Mouse (Mus musculus): ENCODE results near the gene Ctnnbl1. TPM values are rescaled to one million over a fixed set of nuclear protein-coding genes. Genes with fewer than 3 reads are reported as not detected.

Ctnnbl1 gene
- polyA plus RNA-seq, 3 experiments from 2014 or later, result 45.7 to 73.0 (median 53.6) TPM

DNA sequence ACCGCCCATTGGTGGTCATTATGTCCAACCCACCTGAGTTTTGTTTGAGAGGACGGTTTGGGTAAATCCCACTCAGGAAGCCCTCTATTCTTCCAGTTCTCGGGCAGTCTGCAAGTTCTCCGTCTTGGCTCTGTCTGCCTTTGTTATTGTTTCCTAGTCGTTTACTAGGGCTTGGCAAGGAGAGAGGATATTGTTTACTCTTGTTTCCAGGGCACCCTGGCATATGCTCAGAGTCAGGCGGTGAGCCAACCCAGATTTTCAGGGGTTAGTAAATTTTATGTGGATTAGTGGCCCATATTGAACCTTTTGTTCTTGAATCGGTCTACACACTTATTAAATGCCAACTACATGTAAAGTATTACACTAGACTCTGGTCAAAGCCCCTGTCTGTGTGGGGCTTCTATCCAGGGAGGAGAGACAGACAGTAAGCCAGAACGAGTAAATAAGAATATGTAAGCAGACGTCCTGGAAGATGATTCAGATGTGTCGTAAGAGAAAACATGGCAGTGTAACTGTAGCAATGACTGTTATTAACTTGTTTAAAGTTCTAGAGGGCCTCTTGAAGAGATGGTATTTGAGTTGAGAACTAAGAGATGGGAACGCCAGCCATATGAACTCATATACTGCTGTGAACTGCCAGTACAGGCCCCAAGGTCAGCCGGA lies 13.9 kb downstream of the Ctnnbl1 start:
- ATAC-seq, result no peak

DNA sequence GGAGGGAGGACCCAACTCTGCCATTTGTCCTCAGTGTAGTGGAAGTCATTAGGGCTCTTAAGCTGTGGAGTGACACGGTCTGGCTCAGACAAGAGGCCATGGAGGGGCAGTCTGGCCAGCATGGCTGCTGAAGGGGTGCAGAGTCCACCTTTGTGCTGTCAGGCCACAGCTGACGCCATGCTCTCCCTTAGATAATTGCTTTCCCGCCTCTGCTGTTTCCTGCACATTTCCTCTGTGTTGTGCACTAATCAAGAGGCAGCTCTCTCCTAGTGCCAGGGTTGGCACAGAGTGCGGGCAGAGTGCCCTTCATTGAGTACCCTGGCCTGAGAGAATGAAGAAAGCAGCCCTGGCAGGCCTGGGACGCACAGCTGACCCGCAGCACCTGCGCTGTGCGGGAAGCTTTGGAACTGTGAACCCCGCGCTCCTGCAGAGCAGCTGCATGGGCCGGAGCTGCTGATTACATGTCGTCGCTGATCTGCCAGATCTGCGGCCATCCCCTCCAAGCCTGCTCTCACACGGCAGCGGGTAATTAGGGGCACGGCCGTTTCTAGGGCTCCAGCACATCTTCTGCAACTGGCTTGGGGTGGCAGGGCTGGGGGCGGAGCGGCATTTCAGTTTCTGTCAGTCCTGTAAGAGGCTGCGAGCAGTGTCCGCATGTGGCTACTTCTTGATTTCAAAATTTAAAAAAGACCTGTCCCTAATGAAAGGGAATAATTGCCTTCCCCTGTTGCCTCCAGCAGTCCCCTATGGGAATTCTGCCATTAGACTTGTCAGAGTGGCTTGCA lies 14.6 kb downstream of the Ctnnbl1 start:
- no peak for ATAC-seq

DNA sequence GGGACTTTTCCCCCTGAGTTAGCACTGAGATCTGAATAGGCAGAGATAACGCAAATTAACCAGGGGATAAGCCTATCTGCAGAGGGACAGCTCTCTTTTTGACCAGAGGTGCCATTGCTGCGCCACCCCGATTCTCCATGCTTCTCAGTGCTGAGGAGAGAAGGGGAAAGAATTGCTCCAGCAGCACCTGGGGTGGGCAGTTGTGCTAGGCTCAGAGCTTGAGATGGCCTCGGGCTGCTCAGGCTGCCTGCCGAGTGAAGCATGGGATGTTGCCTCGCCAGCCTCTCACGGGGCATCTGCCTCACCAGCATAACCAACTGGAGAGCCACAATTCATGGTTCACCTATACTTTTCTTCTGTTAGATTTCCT lies 15.2 kb downstream of the Ctnnbl1 start:
- no peak for ATAC-seq

DNA sequence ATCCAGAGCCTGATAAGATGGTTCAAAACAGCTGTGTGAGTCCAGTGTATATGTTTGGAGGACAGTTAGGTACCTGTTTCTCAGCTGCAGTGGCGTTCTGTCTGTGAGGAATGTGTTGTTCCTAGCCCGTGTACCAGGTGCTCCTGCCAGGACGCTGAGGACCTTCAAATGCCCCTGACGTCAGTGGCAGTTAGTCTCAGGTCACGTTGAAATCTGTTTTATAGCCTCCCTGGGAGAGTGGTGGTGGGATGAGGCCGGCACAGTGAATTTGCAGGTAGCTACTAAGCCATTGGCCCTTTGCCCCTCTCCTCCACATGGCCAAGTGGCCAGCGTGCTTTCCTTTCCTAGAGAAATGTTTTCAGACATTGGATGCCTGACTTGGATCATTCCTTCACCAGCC lies 18.6 kb downstream of the Ctnnbl1 start:
- no peak for ATAC-seq

DNA sequence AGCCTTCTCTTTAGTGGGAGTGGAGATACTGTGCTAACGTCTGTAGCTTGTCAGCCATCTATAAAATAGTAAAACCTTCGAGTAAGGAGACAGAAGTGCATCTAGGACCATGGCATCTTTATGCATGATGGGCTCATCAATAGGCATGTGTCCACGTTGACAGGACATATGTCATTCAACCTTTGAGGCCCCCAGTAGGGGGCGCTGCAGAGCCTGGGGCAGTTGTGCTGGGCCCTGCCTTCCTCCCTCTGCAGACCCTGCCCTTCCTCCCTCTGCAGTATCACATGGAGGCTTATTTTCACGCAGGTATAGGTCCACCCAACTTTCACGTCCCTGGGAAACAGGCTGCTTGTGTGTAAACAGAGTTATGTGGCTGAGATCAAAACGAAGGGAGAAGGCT lies 19.0 kb downstream of the Ctnnbl1 start:
- no peak for ATAC-seq

DNA sequence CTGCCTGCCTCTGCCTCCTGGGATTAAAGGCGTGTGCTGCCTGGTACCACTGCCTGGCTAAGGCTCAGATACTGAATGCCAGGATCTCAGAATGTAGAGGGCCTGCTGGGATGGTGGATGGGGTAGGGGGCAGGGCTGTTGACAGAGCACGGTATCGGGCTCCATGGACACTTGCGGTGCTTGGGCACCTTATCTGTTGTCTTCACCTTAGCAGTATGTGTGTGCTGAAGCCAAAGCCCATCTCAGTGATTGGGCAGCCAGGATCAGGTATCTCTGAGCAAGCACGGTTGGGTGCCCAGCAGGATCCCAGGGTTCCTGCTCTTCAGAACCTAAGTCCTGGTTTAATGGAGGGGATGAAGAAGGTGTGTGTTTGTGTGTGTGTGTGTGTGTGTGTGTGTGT lies 21.2 kb downstream of the Ctnnbl1 start:
- ATAC-seq, result no peak

DNA sequence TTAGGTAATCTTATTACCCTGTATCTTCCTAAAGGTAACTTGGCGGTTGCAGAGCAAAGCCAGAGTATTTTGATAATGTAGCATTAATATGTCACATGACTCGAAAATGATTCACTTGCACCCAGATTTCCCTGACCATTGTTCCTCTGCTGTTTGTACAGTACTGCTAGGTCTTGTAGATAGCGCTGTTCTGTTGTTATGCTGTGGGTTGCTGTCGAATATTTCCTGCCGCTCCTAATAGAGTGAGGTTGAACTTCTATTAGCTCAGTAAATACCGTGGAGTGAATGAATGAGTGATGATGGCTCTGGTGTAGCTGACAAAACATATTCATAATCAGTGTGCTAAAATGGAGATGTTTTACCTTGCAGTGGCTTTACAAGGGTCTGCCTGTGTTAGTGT lies 22.5 kb downstream of the Ctnnbl1 start:
- no peak for ATAC-seq

DNA sequence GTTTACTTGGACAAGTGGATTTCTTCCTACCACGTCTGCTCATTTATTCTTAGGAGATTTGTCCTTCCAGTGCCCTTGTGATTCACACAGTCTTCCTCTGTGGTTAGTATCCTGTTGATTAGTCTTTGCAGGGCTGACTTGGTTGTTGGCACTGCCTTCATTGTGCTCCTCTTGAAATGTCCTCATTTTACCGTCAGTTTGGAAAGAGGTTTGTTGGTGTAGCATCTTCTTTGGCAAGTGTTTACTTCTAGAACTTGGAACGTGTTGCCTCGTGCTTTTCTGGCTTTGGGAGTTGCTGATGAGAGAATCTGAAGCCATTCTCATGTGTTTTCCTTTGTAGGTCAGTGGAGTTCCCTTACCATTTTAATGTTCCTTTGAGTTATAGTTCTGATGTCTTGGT lies 25.7 kb downstream of the Ctnnbl1 start:
- no peak for ATAC-seq

DNA sequence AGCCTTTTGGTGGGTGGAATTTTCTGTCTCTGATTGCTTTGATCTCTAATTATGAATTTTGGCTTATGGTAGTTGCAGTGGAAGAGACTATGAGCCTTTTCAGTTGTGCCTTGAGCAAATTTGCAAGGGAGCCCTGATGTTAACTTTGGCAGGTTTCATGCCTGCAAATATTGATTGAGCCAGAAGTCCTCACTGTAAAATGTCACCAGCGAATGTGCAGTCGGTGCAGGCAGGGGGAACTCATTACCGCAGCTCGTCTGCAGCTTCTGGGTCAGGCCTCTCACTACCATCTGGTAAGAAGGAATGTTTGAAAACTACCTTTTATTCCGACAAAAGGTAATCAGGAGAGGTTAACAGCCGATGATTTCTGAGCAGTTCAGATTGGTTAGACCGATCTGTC lies 29.4 kb downstream of the Ctnnbl1 start:
- no peak for ATAC-seq

DNA sequence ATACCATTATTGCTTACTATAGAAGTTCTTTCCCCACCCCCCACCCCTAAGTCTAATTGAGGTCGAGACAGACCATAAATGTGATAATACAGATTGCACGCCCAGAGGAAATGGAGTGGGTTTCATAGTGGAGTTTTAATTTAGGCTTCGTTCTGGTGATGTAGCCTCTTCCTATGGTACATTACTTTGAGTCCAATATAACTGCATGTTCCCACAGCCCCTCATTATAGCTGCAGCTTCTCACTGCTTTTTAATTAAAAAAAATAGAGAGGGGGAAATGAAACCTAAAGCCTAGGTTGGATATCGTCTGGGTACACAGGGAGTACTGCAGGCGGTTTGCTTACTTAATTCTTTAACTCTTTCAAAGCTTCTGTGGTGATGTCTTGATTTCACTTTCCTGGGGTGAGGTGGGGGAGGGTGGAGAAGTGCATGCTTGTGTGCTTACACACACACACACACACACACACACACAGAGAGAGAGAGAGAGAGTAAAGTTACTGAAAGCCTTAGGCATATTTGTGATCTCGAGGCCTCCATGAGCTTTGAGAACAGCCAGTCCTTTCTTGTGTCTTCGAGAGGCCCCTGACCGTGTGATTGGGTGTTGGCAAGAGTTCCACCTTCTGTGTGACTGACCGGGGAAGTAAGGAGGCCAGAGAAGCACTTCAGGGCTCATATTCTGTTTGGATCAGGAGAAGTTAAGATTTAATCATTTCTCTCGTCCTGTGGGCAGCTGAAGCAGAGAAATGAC lies 31.7 kb downstream of the Ctnnbl1 start:
- ATAC-seq, result no peak

DNA sequence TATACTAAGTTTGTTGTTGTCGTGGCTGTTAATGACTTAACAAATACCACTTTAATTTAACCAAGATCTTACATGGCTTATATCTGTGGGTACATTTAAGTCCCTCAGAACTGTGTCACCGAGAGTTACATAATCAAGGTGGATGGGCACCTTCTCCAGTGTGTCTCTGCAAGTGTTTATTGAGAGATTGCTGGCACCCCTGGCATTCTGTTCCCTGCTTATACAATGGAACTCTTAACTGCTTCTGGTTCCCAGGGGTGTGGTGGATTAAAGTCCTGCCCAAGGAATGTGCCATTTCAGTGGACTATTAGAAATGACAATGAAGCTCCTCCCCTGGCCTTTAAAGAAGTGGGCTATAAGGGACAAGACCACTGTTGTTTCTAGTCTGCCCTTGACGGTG lies 33.6 kb downstream of the Ctnnbl1 start:
- no peak for ATAC-seq

DNA sequence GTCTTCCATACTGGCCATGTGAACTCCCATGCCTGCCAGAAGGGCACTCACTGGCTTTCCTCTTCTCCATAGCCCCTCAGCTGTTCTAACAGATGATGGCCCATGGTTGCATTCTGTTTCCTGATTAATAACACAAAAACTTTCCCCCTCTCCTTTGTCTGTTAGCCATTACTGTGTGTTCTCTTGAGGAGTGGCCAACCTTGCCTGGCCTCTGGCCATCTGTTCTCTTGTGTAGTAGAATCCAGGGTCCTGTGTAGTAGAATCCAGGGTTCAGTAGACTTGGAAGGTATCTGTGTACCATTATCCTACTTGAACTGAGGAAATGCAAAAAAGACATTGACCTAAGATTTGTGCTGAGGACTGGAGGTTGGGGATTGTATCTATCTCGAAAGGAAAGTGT lies 36.5 kb downstream of the Ctnnbl1 start:
- ATAC-seq, result no peak

DNA sequence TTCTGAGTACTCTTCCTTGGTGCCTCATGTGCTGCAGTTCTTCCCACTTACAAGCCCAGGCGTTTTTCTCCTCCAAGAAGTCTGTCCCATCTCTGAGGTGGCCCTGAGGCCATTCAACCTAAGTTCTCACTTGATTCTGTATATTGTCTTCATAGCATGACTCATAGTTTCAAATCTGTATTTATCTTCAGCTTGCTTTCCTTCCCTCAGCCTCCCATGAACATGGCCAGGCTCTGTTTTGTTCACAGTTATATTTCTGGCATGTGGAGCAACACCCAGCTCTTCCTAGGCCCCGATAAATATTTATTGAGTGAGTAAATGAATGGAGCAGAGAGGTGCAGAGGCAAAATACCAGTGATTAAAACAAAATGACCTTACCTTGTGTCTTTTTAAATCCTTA lies 38.8 kb downstream of the Ctnnbl1 start:
- no peak for ATAC-seq

DNA sequence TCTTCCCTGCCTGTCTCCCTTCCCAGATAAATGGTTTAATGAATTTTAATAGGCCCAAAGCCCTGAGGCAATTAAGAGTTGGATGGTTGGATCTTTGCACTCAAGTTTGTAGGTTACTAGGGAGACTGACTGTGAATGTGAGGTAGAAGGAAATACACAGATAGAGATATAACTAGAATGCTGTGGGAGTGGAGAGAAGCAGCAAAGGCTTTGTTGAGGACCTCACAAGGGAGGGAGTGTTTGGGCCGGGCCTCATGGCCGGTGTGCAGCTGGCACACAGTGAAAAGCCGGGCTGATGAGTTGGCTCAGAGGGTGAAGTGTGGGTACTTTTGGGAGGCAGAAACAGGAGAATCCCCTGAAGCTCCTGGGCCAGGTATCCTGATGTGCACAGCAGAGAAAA lies 43.8 kb downstream of the Ctnnbl1 start:
- ATAC-seq, result no peak

DNA sequence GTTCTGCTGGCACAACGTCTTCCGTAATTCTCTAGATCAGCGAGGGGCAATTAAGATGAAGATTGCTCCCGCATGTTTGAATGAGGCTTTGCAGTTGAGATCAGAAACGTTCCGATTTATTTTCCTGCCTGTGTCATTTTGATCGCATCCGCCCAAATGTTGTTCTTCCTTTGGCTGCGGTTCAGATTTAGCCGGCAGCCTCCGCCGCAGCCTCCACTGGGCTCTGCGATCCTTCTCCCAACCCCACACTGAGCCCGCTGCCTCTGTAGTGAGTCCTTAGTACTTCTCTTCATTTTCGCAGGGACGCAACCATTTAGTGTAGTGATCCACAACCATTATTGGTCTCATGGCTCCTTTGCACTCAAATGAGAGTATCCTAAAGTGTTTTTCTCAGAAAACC lies 46.0 kb downstream of the Ctnnbl1 start:
- no peak for ATAC-seq

DNA sequence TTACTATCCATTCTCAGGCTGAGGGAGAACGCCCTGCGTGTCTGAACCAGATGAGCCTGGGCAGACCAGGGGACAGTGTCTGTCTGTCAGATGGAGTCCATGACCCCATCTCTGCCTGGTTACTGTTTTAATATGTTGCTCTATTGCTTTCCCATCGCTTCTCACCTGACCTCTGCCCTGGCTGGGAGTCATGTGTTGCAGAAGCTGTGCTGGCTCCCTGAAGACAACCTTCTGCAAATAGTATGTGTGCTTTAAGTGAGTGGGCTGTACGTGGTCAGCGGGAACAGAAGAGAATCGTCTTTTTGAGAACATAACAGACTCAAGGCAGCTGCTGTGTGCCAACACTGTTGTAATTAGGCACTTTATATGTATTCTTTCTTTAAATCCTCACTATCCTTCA lies 47.0 kb downstream of the Ctnnbl1 start:
- no peak for ATAC-seq

DNA sequence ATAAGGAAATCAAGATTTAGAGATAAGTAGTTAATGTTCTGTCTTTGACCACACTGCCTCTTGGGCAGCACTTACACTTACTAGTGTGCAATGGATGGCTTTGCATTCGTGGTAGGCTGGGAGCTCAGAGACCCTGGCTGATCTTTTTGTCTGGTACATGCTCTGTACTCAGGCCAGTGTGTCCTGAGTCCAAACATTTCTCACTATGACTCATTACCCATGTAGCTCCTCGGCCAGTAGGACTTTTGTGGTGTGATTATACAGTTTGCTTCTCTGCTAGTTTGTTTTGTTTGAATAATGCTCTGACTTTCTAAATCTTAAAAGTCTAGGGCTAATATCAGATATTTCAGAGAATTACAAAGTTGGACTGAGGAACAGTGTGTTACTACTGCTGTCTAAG lies 47.4 kb downstream of the Ctnnbl1 start:
- no peak for ATAC-seq

DNA sequence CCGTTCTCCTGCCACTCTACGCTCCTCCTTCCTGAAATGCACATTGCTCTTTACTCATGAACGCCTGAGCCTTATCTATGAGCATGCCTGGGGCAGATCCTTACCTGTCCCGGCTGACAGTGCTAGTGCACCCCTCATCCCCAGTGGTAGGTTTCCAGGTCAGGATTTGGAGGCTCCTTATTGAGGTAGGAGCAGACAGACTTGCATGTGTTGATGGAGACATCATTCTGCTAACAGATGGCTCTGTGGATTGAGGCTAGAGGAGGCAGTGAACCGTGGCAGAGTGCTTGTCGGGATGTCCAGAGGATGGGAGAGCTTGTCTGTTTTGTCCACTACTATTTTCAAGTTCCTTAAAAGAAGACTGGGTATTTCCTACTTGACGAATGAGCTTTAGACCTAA lies 52.0 kb downstream of the Ctnnbl1 start:
- ATAC-seq, result no peak

DNA sequence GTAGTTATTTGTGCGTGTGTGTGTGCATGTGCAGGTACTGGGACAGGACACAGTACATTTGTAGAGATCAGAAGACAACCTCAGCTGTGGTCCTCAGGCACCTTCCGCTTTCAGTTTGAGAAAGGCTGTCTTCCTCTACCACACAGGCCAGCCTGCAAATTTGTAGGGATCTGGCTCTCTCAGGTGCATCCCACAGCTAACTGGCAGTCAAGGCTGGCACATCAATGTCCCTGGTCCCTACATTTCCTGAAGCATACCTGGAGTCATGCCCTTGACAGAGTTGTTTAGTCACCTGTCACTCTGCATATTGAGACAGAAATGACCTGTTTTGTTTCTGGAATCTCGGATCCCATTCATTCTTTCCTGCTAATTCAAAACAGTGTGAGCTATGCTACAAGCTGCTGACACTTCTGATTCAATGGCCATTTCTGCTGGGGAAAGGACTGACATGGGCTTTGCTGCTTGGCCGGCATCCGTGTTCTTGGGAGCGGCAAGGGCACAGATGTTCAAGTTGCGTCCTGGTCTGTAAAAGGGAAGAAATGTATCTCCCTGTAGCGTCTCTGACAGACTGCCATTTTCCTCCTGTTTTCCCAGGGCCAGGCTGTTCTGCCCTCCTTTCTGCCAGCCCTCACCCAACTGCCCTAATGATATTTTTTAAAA lies 53.8 kb downstream of the Ctnnbl1 start:
- no peak for ATAC-seq

DNA sequence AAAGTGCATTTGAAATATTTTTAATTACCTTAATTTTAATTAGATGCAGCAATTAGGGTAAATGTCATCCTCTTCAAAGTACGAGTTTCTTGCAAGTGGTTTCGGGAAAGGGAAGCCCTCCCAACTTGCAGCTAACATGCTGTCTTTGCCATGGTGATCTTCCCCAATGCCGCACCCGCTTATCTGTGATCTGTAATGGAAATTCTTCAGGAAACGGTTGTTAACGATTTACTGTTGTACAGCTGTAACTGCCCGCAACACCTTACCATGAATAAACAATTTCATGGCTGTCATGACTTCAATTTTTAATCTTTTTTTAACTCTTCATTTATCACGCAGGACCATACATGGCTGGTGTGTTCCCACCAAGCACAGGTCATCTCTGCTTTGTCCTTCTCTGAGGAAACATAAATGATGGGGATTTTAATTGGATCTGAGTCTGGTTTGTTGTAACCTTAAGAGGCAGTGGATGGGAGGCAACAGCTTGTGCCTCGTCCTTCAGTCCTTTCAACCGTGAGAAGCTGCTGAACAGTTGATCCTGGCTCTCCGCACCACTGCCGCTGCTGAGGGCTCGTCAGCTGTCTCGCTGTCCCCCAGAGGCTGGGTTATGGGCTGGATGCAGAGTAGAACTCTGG lies 54.4 kb downstream of the Ctnnbl1 start:
- no peak for ATAC-seq

DNA sequence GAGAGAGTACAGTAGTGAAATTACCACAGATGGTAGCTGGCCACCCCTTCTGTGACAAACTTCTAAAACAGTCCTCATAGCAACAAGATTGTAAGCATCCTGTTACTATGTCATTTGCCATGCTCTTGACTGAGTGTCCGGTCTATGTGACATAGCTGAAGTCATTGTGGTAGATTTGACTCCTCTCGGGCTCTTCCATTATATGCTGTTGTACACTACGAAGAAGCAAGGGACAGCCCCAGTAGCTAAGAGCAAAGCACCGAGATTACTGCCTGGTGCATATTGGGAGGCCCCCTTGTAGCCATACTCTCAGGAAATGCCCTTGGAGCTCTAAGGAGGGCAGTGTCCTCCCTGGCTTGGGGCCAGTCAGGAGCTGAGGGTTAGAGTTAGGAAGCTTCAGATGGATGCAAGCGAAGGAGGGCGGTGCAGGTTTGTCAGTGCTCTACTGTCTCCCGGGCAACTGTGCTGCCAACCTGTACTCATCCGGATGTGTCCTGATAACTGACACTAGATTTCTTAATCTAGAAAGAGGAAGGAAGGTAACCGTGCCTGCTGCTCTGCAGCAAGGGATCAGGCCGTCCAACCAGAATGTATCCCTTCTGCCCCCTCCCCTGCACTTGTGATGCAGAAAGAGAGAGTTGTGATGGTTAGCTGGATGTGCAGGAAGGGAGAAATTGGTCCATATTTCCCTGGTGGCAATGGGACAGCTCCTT lies 55.8 kb downstream of the Ctnnbl1 start:
- ATAC-seq, result no peak

DNA sequence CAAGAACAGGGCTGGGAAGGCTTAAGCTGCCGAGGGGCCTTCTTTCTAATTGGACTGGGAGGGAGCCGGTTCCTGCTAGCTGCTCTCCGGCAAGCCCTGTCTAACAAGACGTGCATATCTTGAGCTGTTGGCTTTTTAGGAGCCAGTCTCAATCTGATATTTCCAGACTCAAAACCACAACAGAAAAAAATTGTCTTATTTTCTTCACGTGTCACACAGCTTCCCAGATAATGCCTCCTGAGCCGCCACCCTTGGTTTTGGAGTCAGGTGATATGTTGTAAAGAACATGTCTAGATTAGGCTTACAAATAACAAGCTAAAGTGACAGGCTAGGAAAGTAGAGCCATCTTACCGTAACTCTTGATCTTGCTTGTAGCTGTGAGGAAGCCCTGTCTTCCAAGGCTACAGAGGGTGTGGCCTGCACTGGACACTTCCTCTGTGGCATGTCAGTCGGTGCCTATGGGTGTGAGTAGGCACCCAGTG lies 56.7 kb downstream of the Ctnnbl1 start:
- ATAC-seq, result no peak
